Mouse (Mus musculus): ENCODE measurements around the gene Galnt13.
"Not testable (repeated sequence)": the region's sequence is repeated elsewhere in the genome, so short reads cannot be mapped to it uniquely, and the experiment has no call there.

The Galnt13 gene

GRCm38 (mm10) chr2:54435937-54436735, at the start of gene Galnt13:
TSS of gene Galnt13 (plus strand) at chr2:54436317.
- DNase-seq (ENCODE audit: low spot score in 2 of 2): peak; percentile 72 to 81

- no peak for DNase-seq (ENCODE audit: low spot score in 2 of 2)
These were observed 5.1 kb upstream of the Galnt13 start for GRCm38 (mm10) chr2:54431060-54431459.

DNA sequence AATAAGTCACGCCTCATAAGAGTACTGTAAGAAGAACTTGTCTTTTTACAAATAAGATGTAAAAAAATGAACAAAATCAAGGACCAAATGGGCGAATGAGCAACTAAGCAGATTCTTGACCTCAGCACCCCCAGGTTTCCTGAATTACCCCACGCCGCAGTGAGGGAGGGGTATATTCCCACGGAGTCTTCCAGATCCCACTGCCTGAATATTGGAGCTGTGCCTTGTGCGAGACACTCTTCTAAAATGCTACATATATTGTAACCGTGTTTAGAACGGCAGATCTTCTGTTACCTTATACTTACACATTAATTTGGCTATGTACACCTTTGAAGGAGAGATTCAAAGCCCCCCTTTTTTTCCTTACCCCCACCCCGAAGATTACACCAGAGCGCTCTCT, 737 bp upstream of the Galnt13 start:
- DNase-seq (ENCODE audit: low spot score in 2 of 2): peak; percentile 7 to 16

GRCm38 (mm10) chr2:54436736-54437500, 801 bp downstream of the Galnt13 start:
- DNase-seq (ENCODE audit: low spot score in 2 of 2): peak; percentile 47 to 59

DNA sequence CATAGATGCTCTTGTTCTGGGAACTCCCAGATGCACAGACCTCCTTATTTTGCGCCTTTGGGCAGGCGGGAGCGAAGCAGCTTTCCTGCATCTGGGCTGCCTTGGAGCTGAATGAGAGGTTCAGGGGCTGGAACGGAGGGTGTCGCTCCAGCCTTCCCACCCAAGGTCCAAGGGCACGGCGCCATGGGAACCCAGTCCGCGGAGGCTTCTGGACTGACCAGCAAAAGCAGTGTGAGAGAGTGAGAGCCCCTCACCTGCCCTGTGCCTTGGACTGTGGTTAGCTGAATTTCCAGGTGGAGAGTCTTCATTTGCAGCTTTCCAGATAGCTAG, 1.3 kb downstream of the Galnt13 start:
- DNase-seq (ENCODE audit: low spot score in 2 of 2): peak in 1 of 2 experiments; percentile 31

GRCm38 (mm10) chr2:54442734-54443500, 6.8 kb downstream of the Galnt13 start:
- no peak for DNase-seq (ENCODE audit: low spot score in 2 of 2)

GRCm38 (mm10) chr2:54483426-54483825, 47.3 kb downstream of the Galnt13 start:
- no peak for DNase-seq (ENCODE audit: low spot score in 2 of 2)

- DNase-seq (ENCODE audit: low spot score in 2 of 2): no peak
These were observed 86.9 kb downstream of the Galnt13 start for GRCm38 (mm10) chr2:54522989-54523388.

DNA sequence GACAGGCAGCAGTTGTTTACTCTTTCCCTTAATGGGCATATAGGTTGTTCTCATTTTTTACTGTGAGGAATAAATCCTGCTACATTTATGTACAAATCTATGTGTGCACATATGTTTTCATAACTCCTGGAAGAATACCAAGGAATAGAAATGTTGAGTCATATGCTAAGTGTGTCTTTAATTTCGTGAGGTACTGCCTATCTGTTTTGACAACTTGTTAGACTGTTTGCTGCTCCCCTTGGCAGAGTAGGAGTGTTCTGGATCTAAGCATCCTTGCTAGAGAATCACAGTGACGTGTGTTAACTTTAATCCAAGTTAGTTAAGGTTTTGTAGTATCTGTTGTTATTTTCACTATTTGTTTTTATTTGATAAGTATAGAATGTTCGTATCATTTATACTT, 91.0 kb downstream of the Galnt13 start:
- no peak for DNase-seq (ENCODE audit: low spot score in 2 of 2)

- DNase-seq (ENCODE audit: low spot score in 2 of 2): no peak
These were observed 122.4 kb downstream of the Galnt13 start for GRCm38 (mm10) chr2:54558357-54559153.

DNA sequence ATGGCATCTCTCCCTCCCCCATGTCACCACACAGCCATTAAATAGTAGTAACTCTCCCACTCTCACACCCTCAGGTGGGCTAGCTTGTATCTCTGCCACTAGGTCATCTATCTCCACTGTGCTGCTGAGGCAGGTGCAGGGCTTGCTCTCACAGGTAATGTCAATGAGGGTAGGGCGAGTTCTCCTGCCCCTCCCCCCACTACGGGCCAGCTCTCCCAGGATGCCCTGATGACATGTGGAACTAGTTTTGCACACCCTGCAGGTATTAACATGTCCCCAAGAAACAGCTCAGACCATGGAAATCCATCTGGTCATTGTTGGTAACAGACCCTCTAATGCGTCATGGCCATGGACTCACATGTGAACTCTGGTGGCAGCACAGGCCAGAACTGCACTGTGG, 129.0 kb downstream of the Galnt13 start:
- DNase-seq (ENCODE audit: low spot score in 2 of 2): no peak

- no peak for DNase-seq (ENCODE audit: low spot score in 2 of 2)
These were observed 131.1 kb downstream of the Galnt13 start for GRCm38 (mm10) chr2:54567186-54567585.

DNA sequence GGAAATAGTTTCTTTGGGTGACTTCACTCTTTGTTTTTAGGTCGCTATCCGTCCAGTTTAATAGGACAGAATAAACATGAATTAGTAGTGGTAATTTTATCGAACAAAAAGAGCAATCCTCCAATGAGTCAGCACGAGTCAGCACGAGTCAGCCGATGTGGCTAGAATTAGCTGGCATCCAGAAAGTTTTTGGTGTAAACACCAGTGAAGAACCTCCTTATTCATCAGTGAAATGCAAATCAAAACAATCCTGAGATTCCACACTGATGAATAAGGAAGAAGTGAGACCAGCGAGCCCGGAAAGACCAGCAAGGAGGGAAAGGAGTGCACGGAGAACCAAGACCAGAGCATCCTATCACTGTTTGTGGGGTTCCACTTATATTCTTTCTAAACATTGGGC, 131.5 kb downstream of the Galnt13 start:
- no peak for DNase-seq (ENCODE audit: low spot score in 2 of 2)

DNA sequence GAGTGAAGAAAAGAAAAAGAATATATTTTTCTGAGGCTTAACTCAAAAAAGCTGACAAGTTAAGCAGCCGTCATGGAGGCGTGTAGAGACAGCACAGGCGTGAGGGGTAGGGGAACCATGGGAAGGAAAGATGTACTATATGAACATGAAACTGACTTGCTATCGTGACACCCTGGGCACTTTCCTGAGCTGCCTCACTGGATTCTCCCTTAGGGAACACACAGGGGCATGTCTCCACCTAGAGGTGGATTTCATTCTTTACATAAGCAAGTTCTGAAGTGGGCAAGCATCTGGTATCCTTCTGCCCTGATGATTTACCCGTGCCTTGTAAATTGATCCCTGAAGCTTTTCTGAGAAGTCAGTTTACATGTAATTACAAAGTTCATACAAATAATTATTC, 277.7 kb downstream of the Galnt13 start:
- not testable (repeated sequence) for DNase-seq (ENCODE audit: low spot score in 2 of 2)

DNA sequence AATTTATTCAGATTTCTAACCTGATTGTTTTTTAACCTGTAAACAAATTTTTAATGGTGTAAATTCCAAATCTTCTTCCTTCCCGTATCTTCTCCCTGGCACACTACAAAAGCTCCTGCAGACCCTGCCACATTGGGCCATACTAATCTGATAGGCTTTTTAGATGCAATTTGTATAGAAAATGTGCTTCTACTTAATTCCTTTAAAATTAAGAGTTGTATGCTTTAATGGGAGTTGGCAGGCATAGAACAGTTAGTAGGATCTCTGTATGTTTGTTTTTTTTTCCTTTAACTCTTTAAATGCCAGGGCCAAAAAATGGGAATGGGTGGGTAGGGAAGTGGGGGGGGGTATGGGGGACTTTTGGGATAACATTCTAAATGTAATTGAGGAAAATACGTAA, 315.1 kb downstream of the Galnt13 start:
- DNase-seq (ENCODE audit: low spot score in 2 of 2): no peak

DNA sequence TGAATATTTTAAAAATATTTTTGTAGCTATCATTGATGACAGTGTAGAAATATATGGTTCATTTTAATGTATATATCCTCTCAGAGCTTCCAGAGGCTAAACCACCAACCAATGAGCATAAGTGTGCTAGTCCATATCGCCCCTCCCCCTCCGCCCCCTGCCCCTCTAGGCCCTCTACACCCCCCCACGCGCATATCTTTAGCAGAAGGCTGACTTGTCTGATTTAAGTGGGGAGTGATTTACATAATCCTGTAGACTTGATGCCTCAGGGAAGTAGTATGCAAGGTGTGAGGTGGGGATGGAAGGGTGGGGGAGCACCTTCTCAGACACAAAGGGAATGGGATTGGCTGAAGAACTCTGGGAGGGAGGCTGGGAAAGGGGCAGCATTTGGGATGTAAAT, 323.7 kb downstream of the Galnt13 start:
- no peak for DNase-seq (ENCODE audit: low spot score in 2 of 2)

- no peak for DNase-seq (ENCODE audit: low spot score in 2 of 2)
These were observed 342.7 kb downstream of the Galnt13 start for GRCm38 (mm10) chr2:54778790-54779273.

DNA sequence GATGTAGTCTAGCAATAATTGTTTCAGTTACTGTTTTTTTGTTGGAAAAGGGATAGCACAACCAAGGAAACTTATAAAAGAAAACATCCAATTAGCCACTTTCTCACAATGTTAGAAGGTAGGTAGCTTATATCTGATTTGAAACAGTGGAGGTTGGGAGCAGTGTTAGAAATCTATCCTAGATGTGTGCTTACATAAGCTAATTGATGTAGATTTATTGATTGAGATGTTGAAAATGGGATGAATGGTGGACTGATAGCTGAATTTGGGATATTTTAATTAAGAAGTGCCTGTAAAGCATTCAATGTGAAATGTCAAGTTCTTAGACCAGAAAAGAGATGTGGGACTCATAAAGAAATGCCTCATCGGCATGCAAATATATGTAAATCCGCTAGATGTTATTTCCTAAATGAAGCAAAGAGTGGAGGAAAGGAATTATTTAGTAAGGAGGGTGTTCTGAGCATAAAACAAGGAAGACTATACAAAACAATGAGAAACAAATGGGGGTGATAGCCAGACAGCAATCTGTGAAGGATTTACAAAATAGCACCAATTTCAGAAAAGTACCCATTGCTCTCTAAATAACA, 377.6 kb downstream of the Galnt13 start:
- no peak for DNase-seq (ENCODE audit: low spot score in 2 of 2)

- no peak for DNase-seq (ENCODE audit: low spot score in 2 of 2)
These were observed 405.1 kb downstream of the Galnt13 start for GRCm38 (mm10) chr2:54841245-54841644.

DNA sequence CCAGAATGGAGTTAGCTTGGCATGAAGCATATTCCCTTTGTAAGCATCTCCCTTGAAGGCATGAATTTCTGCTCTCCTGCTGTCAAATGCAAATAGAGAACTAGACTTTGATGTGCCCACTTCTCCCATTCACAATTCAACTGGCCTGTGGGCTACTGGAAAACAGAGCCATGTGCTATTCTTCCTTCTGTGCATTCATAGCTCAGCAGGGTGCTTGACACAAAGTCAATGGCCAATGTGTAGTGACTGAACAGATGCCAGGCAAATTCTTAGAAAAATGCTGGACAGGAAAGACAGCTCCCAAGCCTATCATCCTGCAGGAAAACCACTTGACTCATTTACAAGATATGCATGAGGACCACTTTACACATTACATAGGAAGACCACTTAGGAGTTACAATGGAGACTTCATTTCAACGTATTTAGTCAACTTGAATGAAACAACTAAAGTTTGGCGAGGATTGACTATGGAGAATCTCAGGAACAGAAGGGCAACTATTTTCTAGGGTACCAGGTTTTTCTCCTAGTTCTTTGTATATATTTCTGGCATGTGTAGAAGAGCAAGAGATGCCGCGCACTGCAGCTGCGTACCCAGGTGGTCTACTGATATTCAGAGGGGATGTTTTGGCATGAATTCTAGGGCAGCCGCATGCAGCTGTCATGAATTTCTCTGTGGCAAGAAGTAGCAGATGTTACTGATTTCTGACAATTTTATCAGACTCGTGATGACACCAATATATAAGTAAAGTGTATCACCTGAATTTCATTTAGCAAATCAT, 470.4 kb downstream of the Galnt13 start:
- DNase-seq (ENCODE audit: low spot score in 2 of 2): no peak
